Mouse (Mus musculus) kidney, adult 2 months (tissue): ENCODE measurements around the gene Peli2.

ENCODE experiments used
- CTCF ChIP-seq: fragments of 200-500 bp; conservative IDR thresholded peaks from 2 replicates; pipeline ENCODE4 v1.5.1; 2011; ENCODE audit warnings: low read depth, mild to moderate bottlenecking, control low read depth, low read length, moderate library complexity, mixed read lengths; ENCODE audit not compliant: insufficient read depth, insufficient read length
- POLR2A ChIP-seq: fragments of 200-500 bp; IDR thresholded peaks from one replicate; pipeline ENCODE4 v1.6.1; 2011; ENCODE audit warnings: low read depth, low read length, control low read depth

DNA sequence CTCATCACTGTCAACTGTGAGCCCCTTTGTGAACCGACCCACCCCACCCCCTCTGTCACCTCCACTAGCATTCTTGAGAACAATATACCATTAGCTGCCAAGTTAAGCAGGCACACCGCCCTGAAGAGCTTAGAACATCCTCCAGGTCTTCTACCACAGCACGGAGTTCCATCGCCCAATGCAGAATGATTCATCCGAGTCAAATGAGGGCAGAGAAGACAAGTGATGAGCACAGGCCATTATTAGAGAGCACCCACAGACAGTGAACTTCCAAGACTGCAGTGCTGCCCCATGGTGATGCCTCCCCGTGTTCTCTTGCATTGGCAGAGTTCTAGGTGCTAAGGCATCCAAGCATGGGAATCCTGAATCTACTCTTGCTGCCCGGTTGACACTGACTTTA lies 172.9 kb downstream of the Peli2 start:
- TF ChIP-seq POLR2A (no peak), CTCF (no peak)
